Mouse (Mus musculus) inflammation-experienced regulatory T-cells, adult 6 months (primary cell): ENCODE measurements around the gene Plscr3. TPM values are rescaled to one million over a fixed set of nuclear protein-coding genes. Genes with fewer than 3 reads are reported as not detected.

Experiments
- ATAC-seq: one replicate; pipeline ENCODE4 v1.8.0; 2017
- polyA plus RNA-seq, 3 experiments: library from polyadenylated mRNA; unstranded; fragments of 100-300 nt; shearing (Covaris generic); gene quantifications; one replicate each; pipeline ENCODE4 v1.2.1; 2017

Gene Plscr3
- polyA plus RNA-seq, 3 experiments from 2014 or later, result 7.3 to 20.2 (median 17.7) TPM

GRCm38 (mm10) chr11:69899870-69900269, 53.7 kb downstream of the Plscr3 start:
- no peak for ATAC-seq

GRCm38 (mm10) chr11:69900471-69901405, 54.6 kb downstream of the Plscr3 start, which contains the start of the genes 2810408A11Rik and Neurl4:
Gene 2810408A11Rik, minus strand, starts transcription at chr11:69900987.
Gene Neurl4, plus strand, starts transcription at chr11:69901072.
- ATAC-seq, result peak; percentile 94

- peak; percentile 70 for ATAC-seq
Measured at GRCm38 (mm10) chr11:69901406-69901846, 55.2 kb downstream of the Plscr3 start.

Other genes with a start within 250 kb of the Plscr3 start
- under 1 TPM in 1 of 3 experiments, not detected in 2; 0.17 TPM for gene Atp1b2, start 240.4 kb upstream of the Plscr3 start, polyA plus RNA-seq
- gene Shbg, start 228.5 kb upstream of the Plscr3 start, polyA plus RNA-seq, result under 1 TPM in 1 of 3 experiments, not detected in 2; 0.40 TPM
- not detected for gene Sat2, start 224.4 kb upstream of the Plscr3 start, polyA plus RNA-seq
- gene Fxr2, start 213.4 kb upstream of the Plscr3 start, polyA plus RNA-seq, result 1 to 10 TPM; 7.6 to 9.3 (median 9.1) TPM
- not detected for gene Sox15, start 191.1 kb upstream of the Plscr3 start, polyA plus RNA-seq
- gene Mpdu1, start 183.7 kb upstream of the Plscr3 start, polyA plus RNA-seq, result 10 to 100 TPM; 30.3 to 55.1 (median 52.5) TPM
- 10 to 100 TPM in 1 of 3 experiments, 1 to 10 TPM in 2; 3.8 to 21.2 (median 4.5) TPM for gene Cd68, start 180.2 kb upstream of the Plscr3 start, polyA plus RNA-seq
- gene Eif4a1, start 174.0 kb upstream of the Plscr3 start, polyA plus RNA-seq, result 100 to 1,000 TPM; 156 to 375 (median 178) TPM
- 10 to 100 TPM; 21.8 to 38.0 (median 32.0) TPM for gene Senp3, start 164.3 kb upstream of the Plscr3 start, polyA plus RNA-seq
- gene Tnfsf13, start 160.6 kb upstream of the Plscr3 start, polyA plus RNA-seq, result not detected
- gene Tnfsf12, start 150.5 kb upstream of the Plscr3 start, polyA plus RNA-seq, result not detected
- not detected for gene Tnfsfm13, start 150.3 kb upstream of the Plscr3 start, polyA plus RNA-seq
- 10 to 100 TPM; 27.3 to 28.4 (median 27.7) TPM for gene Polr2a, start 87.7 kb upstream of the Plscr3 start, polyA plus RNA-seq
- not detected for gene Slc35g3, start 84.4 kb upstream of the Plscr3 start, polyA plus RNA-seq
- 10 to 100 TPM in 2 of 3 experiments, 1 to 10 TPM in 1; 4.3 to 13.9 (median 11.8) TPM for gene Zbtb4, start 80.5 kb upstream of the Plscr3 start, polyA plus RNA-seq
- gene Chrnb1, start 50.4 kb upstream of the Plscr3 start, polyA plus RNA-seq, result 1 to 10 TPM; 1.7 to 2.5 (median 1.8) TPM
- gene Fgf11, start 44.5 kb upstream of the Plscr3 start, polyA plus RNA-seq, result not detected
- not detected for gene Tmem102, start 40.8 kb upstream of the Plscr3 start, polyA plus RNA-seq
- not detected for gene Gm39566, start 31.1 kb upstream of the Plscr3 start, polyA plus RNA-seq
- gene Spem2, start 27.9 kb upstream of the Plscr3 start, polyA plus RNA-seq, result not detected
- gene Spem1, start 24.2 kb upstream of the Plscr3 start, polyA plus RNA-seq, result not detected
- gene Nlgn2, start 8.6 kb upstream of the Plscr3 start, polyA plus RNA-seq, result 1 to 10 TPM in 2 of 3 experiments, under 1 TPM in 1; 0.60 to 2.5 (median 1.2) TPM
- 100 to 1,000 TPM; 124 to 157 (median 131) TPM for gene Tmem256, start 7.9 kb upstream of the Plscr3 start, polyA plus RNA-seq
- under 1 TPM in 1 of 3 experiments, not detected in 2; 0.19 TPM for gene Tnk1, start 12.4 kb downstream of the Plscr3 start, polyA plus RNA-seq
- gene Tmem95, start 31.6 kb downstream of the Plscr3 start, polyA plus RNA-seq, result not detected
- gene Kctd11, start 35.0 kb downstream of the Plscr3 start, polyA plus RNA-seq, result 1 to 10 TPM in 1 of 3 experiments, under 1 TPM in 2; 0.58 to 1.5 (median 0.59) TPM
- gene Acap1, start 49.2 kb downstream of the Plscr3 start, polyA plus RNA-seq, result 100 to 1,000 TPM; 229 to 289 (median 266) TPM
- under 1 TPM; 0.39 to 0.98 (median 0.63) TPM for gene 2810408A11Rik, start 54.6 kb downstream of the Plscr3 start, polyA plus RNA-seq
- 1 to 10 TPM; 5.2 to 9.6 (median 9.0) TPM for gene Neurl4, start 54.7 kb downstream of the Plscr3 start, polyA plus RNA-seq
- gene Gps2, start 67.5 kb downstream of the Plscr3 start, polyA plus RNA-seq, result 100 to 1,000 TPM in 2 of 3 experiments, 10 to 100 TPM in 1; 91.9 to 128 (median 122) TPM
- gene Eif5a, start 75.6 kb downstream of the Plscr3 start, polyA plus RNA-seq, result 1,000 to 10,000 TPM; 1,103 to 1,192 (median 1,160) TPM
- not detected for gene Ybx2, start 89.4 kb downstream of the Plscr3 start, polyA plus RNA-seq
- not detected for gene Slc2a4, start 101.8 kb downstream of the Plscr3 start, polyA plus RNA-seq
- gene Cldn7, start 118.4 kb downstream of the Plscr3 start, polyA plus RNA-seq, result 1 to 10 TPM in 1 of 3 experiments, not detected in 2; 1.1 TPM
- gene Ctdnep1, start 134.8 kb downstream of the Plscr3 start, polyA plus RNA-seq, result 10 to 100 TPM; 25.8 to 35.6 (median 29.3) TPM
- 10 to 100 TPM; 61.5 to 78.3 (median 68.5) TPM for gene Elp5, start 136.1 kb downstream of the Plscr3 start, polyA plus RNA-seq
- 100 to 1,000 TPM; 352 to 384 (median 366) TPM for gene Gabarap, start 144.8 kb downstream of the Plscr3 start, polyA plus RNA-seq
- 10 to 100 TPM; 32.7 to 38.3 (median 36.0) TPM for gene Phf23, start 149.4 kb downstream of the Plscr3 start, polyA plus RNA-seq
- 1 to 10 TPM; 2.5 to 5.0 (median 4.9) TPM for gene Dvl2, start 154.2 kb downstream of the Plscr3 start, polyA plus RNA-seq
- 100 to 1,000 TPM; 110 to 132 (median 128) TPM for gene Acadvl, start 169.0 kb downstream of the Plscr3 start, polyA plus RNA-seq
- 10 to 100 TPM in 2 of 3 experiments, 1 to 10 TPM in 1; 7.1 to 14.6 (median 11.2) TPM for gene Dlg4, start 170.6 kb downstream of the Plscr3 start, polyA plus RNA-seq
- gene Asgr1, start 207.7 kb downstream of the Plscr3 start, polyA plus RNA-seq, result not detected
- not detected for gene Asgr2, start 246.3 kb downstream of the Plscr3 start, polyA plus RNA-seq